Mouse (Mus musculus): ENCODE results near the gene 2010300C02Rik. TPM values are rescaled to one million over a fixed set of nuclear protein-coding genes. Genes with fewer than 3 reads are reported as not detected.

2010300C02Rik gene
- polyA plus RNA-seq, 1 experiment from 2014 or later: 1.9 TPM

Other genes with a start within 250 kb of the 2010300C02Rik start
- 4.0 and 5.4 TPM in 2 replicates for gene Mgat4a, start 179.1 kb downstream of the 2010300C02Rik start, polyA plus RNA-seq (2015; fragmentation: Nextera tagmentation; extraction: Ambion mirVana)
- gene Tsga10, start 146.3 kb upstream of the 2010300C02Rik start, polyA plus RNA-seq (2015; fragmentation: Nextera tagmentation; extraction: Ambion mirVana): 6.0 and 6.9 TPM in 2 replicates
- gene Lipt1, start 151.7 kb upstream of the 2010300C02Rik start, polyA plus RNA-seq (2015; fragmentation: Nextera tagmentation; extraction: Ambion mirVana): 8.3 and 8.6 TPM in 2 replicates
- gene Mitd1, start 170.3 kb upstream of the 2010300C02Rik start, polyA plus RNA-seq (2015; fragmentation: Nextera tagmentation; extraction: Ambion mirVana): 26.5 and 27.7 TPM in 2 replicates
- gene Mrpl30, start 170.4 kb upstream of the 2010300C02Rik start, polyA plus RNA-seq (2015; fragmentation: Nextera tagmentation; extraction: Ambion mirVana): 240 and 260 TPM in 2 replicates
- gene Lyg2, start 196.4 kb upstream of the 2010300C02Rik start, polyA plus RNA-seq (2015; fragmentation: Nextera tagmentation; extraction: Ambion mirVana): not detected in 2 replicates
- not detected in 2 replicates for gene Lyg1, start 237.7 kb upstream of the 2010300C02Rik start, polyA plus RNA-seq (2015; fragmentation: Nextera tagmentation; extraction: Ambion mirVana)

Measured in embryonic facial prominence, embryonic 13.5 days (tissue).